Mouse (Mus musculus): ENCODE measurements around the gene Slc12a5. TPM values are rescaled to one million over a fixed set of nuclear protein-coding genes. Genes with fewer than 3 reads are reported as not detected.

Gene Slc12a5
- total RNA-seq, 2 experiments from 2014 or later: 0.36 to 0.53 TPM

GRCm38 (mm10) chr2:165027163-165027562 is 66.6 kb downstream of the Slc12a5 start:
- H3K27ac ChIP-seq: no peak overlapping the region
- no peak overlapping the region for H3K4me3 ChIP-seq
- no peak for TF ChIP-seq CTCF (IDR thresholded peaks at IDR 0.05)
- DNase-seq: no peak
- intact Hi-C loops (cut with DNase I): no loop called here

DNA sequence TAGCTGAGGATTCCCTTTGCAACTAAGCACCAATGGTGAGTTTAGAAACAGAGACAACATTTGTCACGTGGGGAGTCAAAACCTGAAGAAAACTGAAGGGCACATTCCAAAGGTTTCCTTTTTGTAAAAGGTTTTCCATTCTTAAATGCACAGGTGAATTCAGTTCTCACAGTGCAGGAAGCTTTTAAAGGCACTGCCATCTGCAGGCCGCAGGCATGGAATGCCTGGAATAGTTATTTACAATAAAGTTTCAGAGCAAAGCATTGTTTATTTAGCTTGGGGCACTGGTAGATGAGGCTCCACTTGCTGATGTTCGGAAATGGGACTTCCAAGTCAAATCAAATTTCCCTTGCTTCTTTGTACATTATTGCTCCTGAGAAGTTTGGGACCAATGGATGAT is 71.9 kb downstream of the Slc12a5 start:
- H3K4me3 ChIP-seq: no peak overlapping the region
- no peak for DNase-seq
- intact Hi-C loops (cut with DNase I): loop anchor here (5.0 kb wide), 1 partner anchor 70 kb away; the partner anchor contains the start of gene Slc12a5
- TF ChIP-seq CTCF (IDR thresholded peaks at IDR 0.05): peak; percentile 36
- H3K27ac ChIP-seq: no peak overlapping the region

- H3K27ac ChIP-seq: no peak overlapping the region; the same call in 1 of the 2 replicates
- H3K4me3 ChIP-seq: peak overlapping the region; percentile 92
- no peak for TF ChIP-seq CTCF (IDR thresholded peaks at IDR 0.05)
- intact Hi-C loops (cut with DNase I): loop anchor here (5.0 kb wide), 1 partner anchor 71 kb away; the partner anchor contains the start of gene Slc12a5
- DNase-seq: no peak
Measured at GRCm38 (mm10) chr2:165033306-165033705, 72.7 kb downstream of the Slc12a5 start.

DNA sequence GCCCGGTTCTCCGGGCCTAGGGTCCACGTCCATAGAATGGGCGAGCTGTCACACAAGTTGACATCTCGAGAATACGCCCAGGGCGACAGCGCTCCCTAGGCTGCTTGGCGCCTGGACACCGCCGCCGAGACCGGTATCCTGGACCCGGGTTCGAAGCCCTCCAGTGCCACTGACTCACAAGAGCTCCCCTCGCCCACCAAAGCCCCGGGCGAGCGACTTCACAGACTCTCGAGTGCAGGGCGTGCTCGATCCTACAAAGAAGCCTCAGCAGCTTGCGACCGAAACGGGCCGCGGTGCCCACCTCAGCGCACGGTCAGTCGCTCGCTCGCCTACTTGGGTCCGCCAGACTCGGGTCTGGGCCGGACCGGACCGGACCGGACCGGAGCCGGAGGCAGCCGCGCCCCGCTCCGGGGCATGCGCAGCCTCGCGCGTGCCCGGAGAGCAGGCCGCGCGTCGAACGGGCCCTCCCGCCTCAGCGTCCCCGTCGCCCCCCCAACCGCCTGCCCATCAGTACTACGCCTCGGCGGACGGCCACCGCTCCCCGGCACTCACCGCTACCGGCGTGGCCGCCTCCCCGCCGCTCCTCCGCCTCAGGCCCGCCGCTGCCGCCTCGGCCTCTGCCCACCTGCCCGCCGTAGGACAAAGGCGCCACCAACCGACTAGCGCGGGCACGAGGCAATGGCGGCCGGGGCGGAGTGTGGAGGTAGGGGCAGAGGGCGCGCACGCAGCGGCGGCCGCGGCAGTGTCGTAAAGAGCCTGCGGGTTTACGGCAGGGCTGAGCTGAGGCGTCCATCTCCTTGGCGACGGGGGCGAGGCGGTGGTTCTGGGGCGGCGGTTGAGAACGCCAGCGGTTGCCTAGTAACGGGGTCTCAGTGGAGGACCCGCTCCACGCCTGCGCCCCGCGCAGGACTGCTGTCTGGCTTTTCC is 73.8 kb downstream of the Slc12a5 start, which contains the start of gene Ncoa5:
Gene Ncoa5 (minus strand): TSS at position 737 of the 927 bp plus-strand sequence.
- peak; percentile 99 for DNase-seq
- intact Hi-C loops (cut with DNase I): loop anchor here (5.0 kb wide), 2 partner anchors 72 to 107 kb away; partner anchors contain the start of gene Slc12a5
- Histone ChIP-seq H3K27ac (peak within 1 kb of the TSS; percentile 95), H3K4me3 (peak within 1 kb of the TSS; percentile 92)
- peak; percentile 32; the same call in 1 of the 2 replicates for TF ChIP-seq CTCF (IDR thresholded peaks at IDR 0.05)

GRCm38 (mm10) chr2:165035058-165035431 is 74.4 kb downstream of the Slc12a5 start:
- intact Hi-C loops (cut with DNase I): loop anchor here (5.0 kb wide), 1 partner anchor 108 kb away; no protein-coding TSS in a partner anchor
- Histone ChIP-seq H3K4me3 (peak overlapping the region; percentile 92), H3K27ac (peak overlapping the region; percentile 95)
- no peak for TF ChIP-seq CTCF (IDR thresholded peaks at IDR 0.05)
- DNase-seq: no peak

GRCm38 (mm10) chr2:165037415-165037814 is 76.8 kb downstream of the Slc12a5 start:
- H3K27ac ChIP-seq: no peak overlapping the region
- no peak for DNase-seq
- no peak overlapping the region for H3K4me3 ChIP-seq
- no peak for TF ChIP-seq CTCF (IDR thresholded peaks at IDR 0.05)
- intact Hi-C loops (cut with DNase I): loop anchor here (5.0 kb wide), 1 partner anchor 110 kb away; no protein-coding TSS in a partner anchor

DNA sequence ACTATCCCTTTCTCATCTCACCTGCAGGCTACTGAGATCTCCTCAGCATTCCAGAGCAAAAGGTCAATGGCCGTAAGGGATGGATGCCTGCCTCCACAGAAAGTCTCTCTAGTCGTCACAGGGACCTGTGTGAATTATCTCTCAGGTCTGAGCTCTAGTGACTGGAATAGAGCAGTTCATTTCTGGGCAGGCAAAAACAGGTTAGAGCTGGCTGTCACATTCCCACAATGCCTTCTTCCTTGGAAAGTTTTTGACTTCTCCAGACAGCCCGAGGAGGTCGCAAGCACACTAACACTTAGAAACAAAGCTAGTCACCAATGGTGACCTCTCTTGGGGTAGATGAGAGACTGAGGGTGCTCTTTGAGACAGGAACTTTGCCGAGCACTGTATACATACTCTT is 81.5 kb downstream of the Slc12a5 start:
- Histone ChIP-seq H3K4me3 (no peak overlapping the region), H3K27ac (no peak overlapping the region)
- DNase-seq: no peak
- no peak for TF ChIP-seq CTCF (IDR thresholded peaks at IDR 0.05)
- intact Hi-C loops (cut with DNase I): no loop called here

- intact Hi-C loops (cut with DNase I): no loop called here
- TF ChIP-seq CTCF (IDR thresholded peaks at IDR 0.05): no peak
- no peak overlapping the region for H3K4me3 ChIP-seq
- no peak for DNase-seq
- no peak overlapping the region for H3K27ac ChIP-seq
Measured at GRCm38 (mm10) chr2:165043090-165043636, 82.6 kb downstream of the Slc12a5 start.

DNA sequence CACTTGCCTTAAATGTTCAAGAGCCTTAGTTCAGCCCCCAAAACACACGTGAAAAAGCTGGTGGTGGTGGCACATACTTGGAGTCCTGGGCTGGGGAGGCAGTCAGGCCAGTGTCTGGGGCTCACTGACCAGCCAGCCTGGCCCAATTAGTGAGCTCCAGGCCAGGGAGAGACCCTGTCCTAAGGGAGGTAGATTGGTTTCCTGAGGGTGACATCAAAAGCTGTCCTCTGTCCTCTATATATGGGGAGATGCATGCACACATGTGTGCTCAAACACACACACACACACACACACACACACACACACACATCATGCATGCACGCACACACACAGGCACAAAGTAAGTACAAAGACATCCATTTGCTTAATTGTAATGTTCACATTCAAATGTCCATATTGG is 83.1 kb downstream of the Slc12a5 start:
- Histone ChIP-seq H3K27ac (no peak overlapping the region), H3K4me3 (no peak overlapping the region)
- intact Hi-C loops (cut with DNase I): no loop called here
- no peak for TF ChIP-seq CTCF (IDR thresholded peaks at IDR 0.05)
- DNase-seq: no peak

DNA sequence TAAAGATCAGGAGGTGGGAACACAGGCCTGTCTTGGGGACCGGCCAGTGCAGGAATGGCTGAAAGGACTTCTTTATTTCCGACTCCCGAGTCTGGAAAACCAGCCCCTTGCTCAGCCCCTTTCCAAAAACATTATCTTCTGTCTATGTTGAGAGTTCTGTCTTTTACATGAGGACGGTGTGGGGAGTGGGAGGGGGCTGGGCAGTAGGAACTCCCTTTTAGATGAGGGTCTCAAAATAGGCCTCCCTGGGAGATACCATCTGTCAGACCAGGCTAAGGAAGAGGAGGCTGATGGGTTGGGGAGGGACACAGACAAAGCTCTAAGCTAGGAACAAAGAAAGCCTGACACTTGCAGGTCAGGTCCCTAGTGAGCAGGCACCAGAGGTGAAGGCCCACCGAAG is 88.4 kb downstream of the Slc12a5 start:
- Histone ChIP-seq H3K27ac (no peak overlapping the region), H3K4me3 (no peak overlapping the region)
- TF ChIP-seq CTCF (IDR thresholded peaks at IDR 0.05): no peak
- no peak for DNase-seq
- intact Hi-C loops (cut with DNase I): no loop called here

Other genes with a start within 250 kb of the Slc12a5 start
- not detected for gene Spint5, start 245.5 kb upstream of the Slc12a5 start, total RNA-seq (2021)
- not detected for gene Wfdc3, start 214.9 kb upstream of the Slc12a5 start, total RNA-seq (2021)
- 10 to 100 TPM; 18.5 to 19.4 TPM for gene Dnttip1, start 214.8 kb upstream of the Slc12a5 start, total RNA-seq (2021)
- under 1 TPM; 0.20 to 0.33 TPM for gene Ube2c, start 190.9 kb upstream of the Slc12a5 start, total RNA-seq (2021)
- over 10,000 TPM; 14,820 to 17,621 TPM for gene Tnnc2, start 180.8 kb upstream of the Slc12a5 start, total RNA-seq (2021)
- 10 to 100 TPM; 20.6 to 25.6 TPM for gene Snx21, start 175.0 kb upstream of the Slc12a5 start, total RNA-seq (2021)
- gene Acot8, start 155.9 kb upstream of the Slc12a5 start, total RNA-seq (2021): 1 to 10 TPM; 7.9 to 8.6 TPM
- 1 to 10 TPM; 1.2 to 1.4 TPM for gene Zswim3, start 155.7 kb upstream of the Slc12a5 start, total RNA-seq (2021)
- 1 to 10 TPM; 4.6 to 4.9 TPM for gene Zswim1, start 138.1 kb upstream of the Slc12a5 start, total RNA-seq (2021)
- gene Spata25, start 132.3 kb upstream of the Slc12a5 start, total RNA-seq (2021): under 1 TPM in 1 of 2 experiments, not detected in 1; 0.84 TPM
- 10 to 100 TPM; 50.2 to 58.1 TPM for gene Ctsa, start 127.9 kb upstream of the Slc12a5 start, total RNA-seq (2021)
- gene Neurl2, start 127.3 kb upstream of the Slc12a5 start, total RNA-seq (2021): 10 to 100 TPM; 31.1 to 37.0 TPM
- gene Pltp, start 103.1 kb upstream of the Slc12a5 start, total RNA-seq (2021): 10 to 100 TPM; 11.4 to 20.1 TPM
- 10 to 100 TPM; 25.6 TPM for gene Pcif1, start 81.5 kb upstream of the Slc12a5 start, total RNA-seq (2021)
- gene Zfp335, start 49.0 kb upstream of the Slc12a5 start, total RNA-seq (2021): 10 to 100 TPM in 1 of 2 experiments, 1 to 10 TPM in 1; 9.7 to 10.5 TPM
- 1 to 10 TPM in 1 of 2 experiments, under 1 TPM in 1; 0.46 to 1.1 TPM for gene Mmp9, start 20.0 kb upstream of the Slc12a5 start, total RNA-seq (2021)
- 10 to 100 TPM; 13.2 to 14.6 TPM for gene Ncoa5, start 74.1 kb downstream of the Slc12a5 start, total RNA-seq (2021)
- gene Cd40, start 94.8 kb downstream of the Slc12a5 start, total RNA-seq (2021): under 1 TPM; 0.69 to 0.75 TPM
- not detected for gene 1700025C18Rik, start 129.9 kb downstream of the Slc12a5 start, total RNA-seq (2021)

Measured in gastrocnemius, adult 2 months (tissue).